ENCODE assay signal across 7 mouse cellular contexts in the genomic region with DNA sequence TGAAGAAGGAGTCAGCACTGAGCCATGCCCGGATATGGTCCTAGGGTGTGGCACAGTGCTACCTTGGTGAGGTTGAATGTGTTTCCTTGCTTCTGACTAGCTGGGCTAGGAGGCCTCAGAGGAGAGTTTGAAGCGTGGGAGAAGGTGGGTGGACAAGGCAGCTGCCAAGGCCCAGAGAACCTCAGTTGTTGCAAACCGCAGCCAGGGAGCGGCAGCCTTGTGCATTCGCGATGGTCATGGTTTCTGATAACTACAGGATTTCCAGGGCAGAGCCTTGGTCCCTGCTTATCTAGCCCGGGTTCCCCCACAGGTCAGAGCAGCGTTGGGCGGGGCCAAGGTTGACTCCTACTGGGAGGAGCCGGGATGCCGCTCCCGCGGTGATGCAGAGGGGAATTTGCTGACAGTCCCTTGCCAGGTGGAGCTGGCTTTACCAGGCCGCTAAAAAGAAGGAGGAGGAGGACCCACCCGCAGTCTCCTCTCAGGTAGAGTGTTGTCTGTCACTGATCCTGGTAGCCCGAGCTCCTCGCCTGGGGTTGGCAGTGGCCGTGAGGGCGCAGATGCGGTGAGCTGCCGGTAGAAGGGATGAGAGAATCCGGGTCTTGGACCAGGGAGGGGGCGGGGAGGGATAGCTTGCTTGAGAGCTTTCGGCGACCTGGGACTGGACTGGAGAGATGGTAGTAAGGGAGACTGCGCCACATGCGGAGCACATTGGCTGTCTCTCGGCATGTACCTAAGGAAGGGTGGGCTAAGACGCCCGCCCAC. TPM values are rescaled to one million over a fixed set of nuclear protein-coding genes. Genes with fewer than 3 reads are reported as not detected.
DNase-seq lines count a peak whose midpoint lies in the region; ATAC-seq and TF ChIP-seq lines count a peak whose summit lies in the region.

No protein-coding gene starts in this region.

- peaks cover 1 to 8% of the 10 kb centered on the region in 2 experiments; a peak in 2 of 4 replicates for H3K4me1 ChIP-seq in ES-E14 (ENCODE audit: control insufficient read depth in 2 of 2, insufficient read depth in 2 of 2, low read length in 2 of 2, poor library complexity in 1 of 2)
- H3K4me1 ChIP-seq in embryonic facial prominence, embryonic 11.5 days (ENCODE audit: control insufficient read depth, insufficient read depth, low read length), result no peaks in the 10 kb centered on the region
- H3K4me1 ChIP-seq in hindbrain, embryonic 10.5 days (replicated peaks), result peaks cover 16% of the 10 kb centered on the region

- no peaks in the 10 kb centered on the region for H3K36me3 ChIP-seq in ES-E14 (ENCODE audit: control insufficient read depth, insufficient read depth, low read length, poor library complexity, severe bottlenecking)
- H3K36me3 ChIP-seq in embryonic facial prominence, embryonic 11.5 days (replicated peaks; ENCODE audit: control insufficient read depth, insufficient read depth, low read depth, low read length), result no peaks in the 10 kb centered on the region
- H3K36me3 ChIP-seq in hindbrain, embryonic 10.5 days, result no peaks in the 10 kb centered on the region

- H3K4me3 ChIP-seq in ES-E14 (ENCODE audit: insufficient read depth in 1 of 2, low read depth in 1 of 2, low read length in 2 of 2, poor library complexity in 1 of 2, severe bottlenecking in 1 of 2), result peak overlapping the region; percentile 54 to 55
- peak overlapping the region; percentile 24 for H3K4me3 ChIP-seq in embryonic facial prominence, embryonic 11.5 days (ENCODE audit: low read depth, low read length)
- peak overlapping the region; percentile 52 for H3K4me3 ChIP-seq in hindbrain, embryonic 10.5 days

- peak overlapping the region; percentile 53 for H3K4me2 ChIP-seq in embryonic facial prominence, embryonic 11.5 days (ENCODE audit: low read depth, low read length)

- 4% methylated on average over 30 of the region's 30 CpGs for WGBS in embryonic facial prominence, embryonic 11.5 days
- 4% methylated on average over 30 of the region's 30 CpGs for WGBS in hindbrain, embryonic 10.5 days

- no peak overlapping the region for H3K27ac ChIP-seq in ES-E14 (ENCODE audit: insufficient read depth, low read depth, low read length, poor library complexity, severe bottlenecking)
- no peak overlapping the region for H3K27ac ChIP-seq in embryonic facial prominence, embryonic 11.5 days (replicated peaks; ENCODE audit: low read depth, low read length)
- H3K27ac ChIP-seq in hindbrain, embryonic 10.5 days, result peak overlapping the region; percentile 42

- peaks cover 9% of the 10 kb centered on the region; the same call in 1 of the 2 replicates for H3K27me3 ChIP-seq in embryonic facial prominence, embryonic 11.5 days (ENCODE audit: control insufficient read depth, insufficient read depth, low read length)
- H3K27me3 ChIP-seq in hindbrain, embryonic 10.5 days (ENCODE audit: insufficient read depth, poor library complexity, severe bottlenecking), result peaks cover 41% of the 10 kb centered on the region

- in situ Hi-C loops in ES-E14 (cut with MboI; ENCODE audit: low sequenced_read_pairs in 2 of 2, unreplicated experiment in 2 of 2), result no loop called here

- no peaks in the 10 kb centered on the region for H3K9me3 ChIP-seq in ES-E14 (ENCODE audit: control insufficient read depth, insufficient read depth, low read depth, low read length)
- no peaks in the 10 kb centered on the region for H3K9me3 ChIP-seq in embryonic facial prominence, embryonic 11.5 days (replicated peaks; ENCODE audit: control insufficient read depth, low read length)
- no peaks in the 10 kb centered on the region for H3K9me3 ChIP-seq in hindbrain, embryonic 10.5 days

- ATAC-seq in embryonic facial prominence, embryonic 11.5 days (replicated peaks; ENCODE audit: insufficient number of reproducible peaks, low FRiP score, low TSS enrichment, low read depth), result peak; percentile 59
- no peak for ATAC-seq in granulocyte monocyte progenitor cell, adult 5-6 weeks (replicated peaks; ENCODE audit: poor library complexity, severe bottlenecking)

- H3K9ac ChIP-seq in ES-E14 (ENCODE audit: insufficient read depth, low read depth, low read length, poor library complexity, severe bottlenecking), result peak overlapping the region; percentile 46; the same call in 1 of the 2 replicates
- peak overlapping the region; percentile 37 for H3K9ac ChIP-seq in embryonic facial prominence, embryonic 11.5 days (replicated peaks; ENCODE audit: low read length)

- DNase-seq in ES-E14 (ENCODE audit: low read depth, low spot score) (peak; percentile 57), ZHBTc4 (ENCODE audit: low read depth, low spot score) (peak; percentile 84)
- DNase-seq in embryonic facial prominence, embryonic 11.5 days (ENCODE audit: low spot score), result peak; percentile 40
- DNase-seq in hindbrain, embryonic 10.5 days (ENCODE audit: low spot score), result peak; percentile 23
- DNase-seq in left cerebral cortex, postnatal 36 days (ENCODE audit: low spot score in 2 of 2), result peak; percentile 70 to 77
- DNase-seq in retina, adult 2 months (ENCODE audit: low read depth, low spot score), result peak; percentile 54

- intact Hi-C loops in left cerebral cortex, postnatal 36 days (cut with DNase I), result loop anchor here (1.0 kb wide), 1 partner anchor 18 kb away; no protein-coding TSS in a partner anchor

TF ChIP-seq in ES-E14, 5 proteins besides CTCF, POLR2A, EP300 and RAD21:
- no peak for TF ChIP-seq ZNF384 (IDR thresholded peaks at IDR 0.05; ENCODE audit: low read depth, low read length)
- TF ChIP-seq ZC3H11A (IDR thresholded peaks at IDR 0.05; ENCODE audit: borderline replicate concordance, low read depth, low read length), result no peak
- no peak for TF ChIP-seq MAFK (IDR thresholded peaks at IDR 0.05; ENCODE audit: insufficient read depth, low read depth, low read length)
- TF ChIP-seq HCFC1 (IDR thresholded peaks at IDR 0.05; ENCODE audit: borderline replicate concordance, insufficient read depth, low read length), result no peak
- TF ChIP-seq CHD2 (IDR thresholded peaks at IDR 0.05; ENCODE audit: low read depth, low read length), result no peak

RNA-seq across cellular contexts. Expression of gene Tmem63c, which starts 5.2 kb away (rescaled TPM):
- 1.9 and 2.2 TPM in 2 replicates for total RNA-seq in ES-E14 (2012; rRNA removed)
- 0.14 and 0.18 TPM in 2 replicates for polyA plus RNA-seq in embryonic facial prominence, embryonic 11.5 days (2014; fragmentation: Nextera tagmentation; extraction: Ambion mirVana)
- 0.10 and 0.35 TPM in 2 replicates for polyA plus RNA-seq in hindbrain, embryonic 10.5 days (2016; fragmentation: Nextera tagmentation; extraction: Ambion mirVana)
- total RNA-seq in left cerebral cortex, postnatal 36 days (2021), result 10 to 100 TPM; 37.7 to 40.2 TPM
- not detected in 2 replicates for total RNA-seq in granulocyte monocyte progenitor cell, adult 5-6 weeks (2014; fragmentation: Nextera tagmentation)
- not detected in 2 replicates for total RNA-seq in granulocyte monocyte progenitor cell, adult 5-6 weeks (2017)

RNA-seq across cellular contexts. Expression of gene Zdhhc22, which starts 36.1 kb away (rescaled TPM):
- total RNA-seq in ES-E14 (2012; rRNA removed), result not detected in 2 replicates
- 0.57 and 0.72 TPM in 2 replicates for polyA plus RNA-seq in embryonic facial prominence, embryonic 11.5 days (2014; fragmentation: Nextera tagmentation; extraction: Ambion mirVana)
- 0.14 and 0.75 TPM in 2 replicates for polyA plus RNA-seq in hindbrain, embryonic 10.5 days (2016; fragmentation: Nextera tagmentation; extraction: Ambion mirVana)
- total RNA-seq in left cerebral cortex, postnatal 36 days (2021), result 10 to 100 TPM; 51.6 to 58.0 TPM
- total RNA-seq in granulocyte monocyte progenitor cell, adult 5-6 weeks (2014; fragmentation: Nextera tagmentation), result not detected in 2 replicates
- total RNA-seq in granulocyte monocyte progenitor cell, adult 5-6 weeks (2017), result not detected in 2 replicates

Comparison
In these comparisons a context has a peak if more than half of its experiments do, and no peak if none do; other contexts are left out.
1. DNase-seq: peak in every context shown above with its lines; median percentile 84 in ZHBTc4; 74 in left cerebral cortex, postnatal 36 days; 57 in ES-E14; 54 in retina, adult 2 months; 40 in embryonic facial prominence, embryonic 11.5 days; 23 in hindbrain, embryonic 10.5 days.
2. RNA of gene Tmem63c, which starts 5.2 kb away (total RNA-seq): 37.7 to 40.2 TPM in left cerebral cortex, postnatal 36 days; 1.9 to 2.2 TPM in ES-E14 and not detected in granulocyte monocyte progenitor cell, adult 5-6 weeks; every median in the first group is over 10 times any median in the second.
3. RNA of gene Zdhhc22, which starts 36.1 kb away (total RNA-seq): 51.6 to 58.0 TPM in left cerebral cortex, postnatal 36 days; not detected in ES-E14 and not detected in granulocyte monocyte progenitor cell, adult 5-6 weeks; every median in the first group is over 10 times any median in the second.
4. Peak in every context shown above with its lines, with median percentiles within 50 percentile points of each other: H3K4me3 ChIP-seq.